ENCODE assay signal across 24 mouse cellular contexts in the genomic region with DNA sequence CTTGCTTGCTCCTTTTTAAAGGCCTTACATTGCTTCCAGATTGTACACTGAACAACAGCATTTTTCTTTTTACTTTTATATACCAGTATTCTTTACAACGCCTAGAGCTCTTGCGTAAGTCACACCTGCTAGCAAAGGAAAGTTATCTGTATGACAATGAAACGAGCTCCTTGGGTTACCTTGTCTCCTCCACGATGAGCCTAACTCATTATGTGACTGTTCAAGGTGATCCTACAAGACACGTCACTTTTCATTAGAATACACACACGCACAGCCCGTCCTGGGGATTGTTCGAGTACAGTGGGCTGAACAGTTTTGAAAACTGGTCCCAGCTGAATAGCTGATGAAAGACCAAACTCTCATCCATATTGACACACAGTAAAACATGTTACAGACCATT.
A peak's percentile ranks its signal among the peaks of the same experiment; 100 is the strongest.
DNase-seq lines count a peak whose midpoint lies in the region; ATAC-seq lines count a peak whose summit lies in the region.
"Had no signal": no experiment of that assay in that cellular context is flagged by ENCODE, and none has a peak within 500 bp of the region (broad histone marks: within the 10 kb centered on the region; RNA-seq: fewer than 3 reads in every experiment).

No protein-coding gene starts in this region.

- H3K9me3 ChIP-seq in forebrain, embryonic 16.5 days (ENCODE audit: control insufficient read depth, low read length), result no peaks in the 10 kb centered on the region
- no peaks in the 10 kb centered on the region for H3K9me3 ChIP-seq in forebrain, embryonic 13.5 days (replicated peaks)
- no peaks in the 10 kb centered on the region for H3K9me3 ChIP-seq in midbrain, embryonic 12.5 days
- no peaks in the 10 kb centered on the region for H3K9me3 ChIP-seq in midbrain, embryonic 10.5 days (replicated peaks)
- H3K9me3 ChIP-seq in intestine, embryonic 16.5 days (ENCODE audit: control insufficient read depth, low read length), result no peaks in the 10 kb centered on the region
- H3K9me3 ChIP-seq in neural tube, embryonic 15.5 days (replicated peaks), result no peaks in the 10 kb centered on the region
- H3K9me3 ChIP-seq: embryonic facial prominence, embryonic 13.5 days; heart, embryonic 10.5 days; kidney, embryonic 15.5 days; limb, embryonic 13.5 days; liver, embryonic 12.5 days had no signal

- H3K9ac ChIP-seq in forebrain, embryonic 16.5 days (replicated peaks; ENCODE audit: low read depth, low read length), result peak overlapping the region; percentile 13; the same call in 1 of the 2 replicates
- H3K9ac ChIP-seq in forebrain, embryonic 13.5 days, result no peak overlapping the region
- no peak overlapping the region for H3K9ac ChIP-seq in midbrain, embryonic 12.5 days (replicated peaks)
- no peak overlapping the region for H3K9ac ChIP-seq in intestine, embryonic 16.5 days (ENCODE audit: low read depth, low read length)
- no peak overlapping the region for H3K9ac ChIP-seq in neural tube, embryonic 15.5 days (replicated peaks)
- H3K9ac ChIP-seq: embryonic facial prominence, embryonic 13.5 days; kidney, embryonic 15.5 days; limb, embryonic 13.5 days; liver, embryonic 12.5 days had no signal

- peaks cover 23% of the 10 kb centered on the region for H3K4me1 ChIP-seq in forebrain, embryonic 16.5 days (replicated peaks; ENCODE audit: control insufficient read depth, insufficient read depth, low read length)
- peaks cover 18% of the 10 kb centered on the region for H3K4me1 ChIP-seq in forebrain, embryonic 13.5 days
- H3K4me1 ChIP-seq in midbrain, embryonic 12.5 days, result peaks cover 14% of the 10 kb centered on the region; the same call in 1 of the 2 replicates
- H3K4me1 ChIP-seq in midbrain, embryonic 10.5 days, result peaks cover 18% of the 10 kb centered on the region
- H3K4me1 ChIP-seq in intestine, embryonic 16.5 days (ENCODE audit: control insufficient read depth, insufficient read depth, low read length), result no peaks in the 10 kb centered on the region
- H3K4me1 ChIP-seq in neural tube, embryonic 15.5 days, result peaks cover 18% of the 10 kb centered on the region
- H3K4me1 ChIP-seq: kidney, embryonic 15.5 days; limb, embryonic 13.5 days; liver, embryonic 12.5 days had no signal

- no peak overlapping the region for H3K27ac ChIP-seq in forebrain, embryonic 16.5 days (ENCODE audit: low read length)
- H3K27ac ChIP-seq in forebrain, embryonic 13.5 days, result no peak overlapping the region
- peak overlapping the region; percentile 58 for H3K27ac ChIP-seq in midbrain, embryonic 12.5 days (replicated peaks)
- H3K27ac ChIP-seq in midbrain, embryonic 10.5 days (replicated peaks), result no peak overlapping the region
- H3K27ac ChIP-seq in intestine, embryonic 16.5 days (ENCODE audit: low read length), result no peak overlapping the region
- H3K27ac ChIP-seq in neural tube, embryonic 15.5 days (replicated peaks), result peak overlapping the region; percentile 35; the same call in 1 of the 2 replicates
- H3K27ac ChIP-seq: embryonic facial prominence, embryonic 13.5 days; heart, embryonic 10.5 days; kidney, embryonic 15.5 days; limb, embryonic 13.5 days; liver, embryonic 12.5 days had no signal

- no peaks in the 10 kb centered on the region for H3K27me3 ChIP-seq in forebrain, embryonic 16.5 days (replicated peaks; ENCODE audit: control insufficient read depth, insufficient read depth, low read length)
- H3K27me3 ChIP-seq in forebrain, embryonic 13.5 days, result no peaks in the 10 kb centered on the region
- H3K27me3 ChIP-seq in midbrain, embryonic 12.5 days, result no peaks in the 10 kb centered on the region
- peaks cover 51% of the 10 kb centered on the region for H3K27me3 ChIP-seq in midbrain, embryonic 10.5 days (ENCODE audit: low read depth, poor library complexity, severe bottlenecking)
- H3K27me3 ChIP-seq in intestine, embryonic 16.5 days (replicated peaks; ENCODE audit: control insufficient read depth, insufficient read depth, low read length), result no peaks in the 10 kb centered on the region
- no peaks in the 10 kb centered on the region for H3K27me3 ChIP-seq in neural tube, embryonic 15.5 days (replicated peaks)
- H3K27me3 ChIP-seq: embryonic facial prominence, embryonic 13.5 days; kidney, embryonic 15.5 days; limb, embryonic 13.5 days; liver, embryonic 12.5 days had no signal

- H3K36me3 ChIP-seq in forebrain, embryonic 16.5 days (ENCODE audit: control insufficient read depth, insufficient read depth), result no peaks in the 10 kb centered on the region
- no peaks in the 10 kb centered on the region for H3K36me3 ChIP-seq in forebrain, embryonic 13.5 days (ENCODE audit: poor library complexity, severe bottlenecking)
- peaks cover 6% of the 10 kb centered on the region; the same call in 1 of the 2 replicates for H3K36me3 ChIP-seq in midbrain, embryonic 12.5 days
- no peaks in the 10 kb centered on the region for H3K36me3 ChIP-seq in midbrain, embryonic 10.5 days
- H3K36me3 ChIP-seq in intestine, embryonic 16.5 days (ENCODE audit: control insufficient read depth, insufficient read depth, low read length), result no peaks in the 10 kb centered on the region
- peaks cover 4% of the 10 kb centered on the region; the same call in 1 of the 2 replicates for H3K36me3 ChIP-seq in neural tube, embryonic 15.5 days
- H3K36me3 ChIP-seq: embryonic facial prominence, embryonic 13.5 days; heart, embryonic 10.5 days; kidney, embryonic 15.5 days; limb, embryonic 13.5 days; liver, embryonic 12.5 days had no signal

- DNase-seq in midbrain, embryonic 10.5 days (ENCODE audit: low spot score), result no peak
- no peak for DNase-seq in heart, adult 9 months (ENCODE audit: low spot score in 2 of 2)
- no peak for DNase-seq in cerebellum, postnatal 25 days
- DNase-seq: adrenal gland, adult 2 months; cerebellum, postnatal 14 days; heart, postnatal 4 days; kidney, adult 11 months; kidney, postnatal 36 days; layer of hippocampus, postnatal 36 days; lung, adult 18-20 months; lung, postnatal 10 days; retina, postnatal 1 day; right cerebral cortex, postnatal 4 days; thymus, postnatal 25 days had no signal

- H3K4me2 ChIP-seq in forebrain, embryonic 16.5 days (ENCODE audit: low read length), result no peak overlapping the region
- no peak overlapping the region for H3K4me2 ChIP-seq in forebrain, embryonic 13.5 days
- H3K4me2 ChIP-seq in midbrain, embryonic 12.5 days (replicated peaks), result no peak overlapping the region
- no peak overlapping the region for H3K4me2 ChIP-seq in intestine, embryonic 16.5 days (ENCODE audit: low read depth, low read length)
- H3K4me2 ChIP-seq in neural tube, embryonic 15.5 days, result no peak overlapping the region
- H3K4me2 ChIP-seq: embryonic facial prominence, embryonic 13.5 days; kidney, embryonic 15.5 days; limb, embryonic 13.5 days; liver, embryonic 12.5 days had no signal

- no peak for ATAC-seq in forebrain, embryonic 16.5 days
- ATAC-seq in forebrain, embryonic 13.5 days, result no peak
- ATAC-seq in midbrain, embryonic 12.5 days (ENCODE audit: low FRiP score, low read depth), result no peak
- peak; percentile 62 for ATAC-seq in intestine, embryonic 16.5 days
- ATAC-seq in neural tube, embryonic 15.5 days (ENCODE audit: low FRiP score), result no peak
- ATAC-seq: liver, embryonic 12.5 days had no signal

- no peak overlapping the region for H3K4me3 ChIP-seq in forebrain, embryonic 16.5 days (replicated peaks; ENCODE audit: low read length)
- H3K4me3 ChIP-seq in forebrain, embryonic 13.5 days, result no peak overlapping the region
- no peak overlapping the region for H3K4me3 ChIP-seq in midbrain, embryonic 12.5 days
- no peak overlapping the region for H3K4me3 ChIP-seq in midbrain, embryonic 10.5 days
- H3K4me3 ChIP-seq in intestine, embryonic 16.5 days (ENCODE audit: low read length), result no peak overlapping the region
- H3K4me3 ChIP-seq in neural tube, embryonic 15.5 days (replicated peaks), result no peak overlapping the region
- H3K4me3 ChIP-seq: embryonic facial prominence, embryonic 13.5 days; heart, embryonic 10.5 days; kidney, embryonic 15.5 days; limb, embryonic 13.5 days; liver, embryonic 12.5 days had no signal

- WGBS in forebrain, embryonic 16.5 days, result 71% methylated on average over 8 of the region's 8 CpGs
- WGBS in forebrain, embryonic 13.5 days, result 71% methylated on average over 8 of the region's 8 CpGs
- 84% methylated on average over 8 of the region's 8 CpGs for WGBS in midbrain, embryonic 12.5 days
- WGBS in midbrain, embryonic 10.5 days, result 85% methylated on average over 8 of the region's 8 CpGs
- WGBS in intestine, embryonic 16.5 days, result 71% methylated on average over 8 of the region's 8 CpGs
- 72% methylated on average over 8 of the region's 8 CpGs for WGBS in neural tube, embryonic 15.5 days

Comparison
In these comparisons a context has a peak if more than half of its experiments do, and no peak if none do; other contexts are left out.
1. H3K27ac ChIP-seq: peak in midbrain, embryonic 12.5 days (single experiment) and neural tube, embryonic 15.5 days (single experiment); none in forebrain, embryonic 16.5 days (single experiment), forebrain, embryonic 13.5 days (single experiment), midbrain, embryonic 10.5 days (single experiment) and intestine, embryonic 16.5 days (single experiment).